Mouse (Mus musculus) testis, adult 2 months (tissue): ENCODE results near the gene Srsf9.

Experiments
- CTCF ChIP-seq: fragments of 200-500 bp; IDR thresholded peaks from 2 replicates; pipeline ENCODE4 v1.5.1; 2012; ENCODE audit warnings: low read depth, mild to moderate bottlenecking, inconsistent platforms, low read length, moderate library complexity; ENCODE audit not compliant: control insufficient read depth, insufficient read depth, insufficient replicate concordance
- POLR2A ChIP-seq: fragments of 200-500 bp; IDR thresholded peaks from 2 replicates; pipeline ENCODE4 v1.6.1; 2012; ENCODE audit warnings: low read depth, mild to moderate bottlenecking, inconsistent platforms, low read length, moderate library complexity; ENCODE audit not compliant: control insufficient read depth

DNA sequence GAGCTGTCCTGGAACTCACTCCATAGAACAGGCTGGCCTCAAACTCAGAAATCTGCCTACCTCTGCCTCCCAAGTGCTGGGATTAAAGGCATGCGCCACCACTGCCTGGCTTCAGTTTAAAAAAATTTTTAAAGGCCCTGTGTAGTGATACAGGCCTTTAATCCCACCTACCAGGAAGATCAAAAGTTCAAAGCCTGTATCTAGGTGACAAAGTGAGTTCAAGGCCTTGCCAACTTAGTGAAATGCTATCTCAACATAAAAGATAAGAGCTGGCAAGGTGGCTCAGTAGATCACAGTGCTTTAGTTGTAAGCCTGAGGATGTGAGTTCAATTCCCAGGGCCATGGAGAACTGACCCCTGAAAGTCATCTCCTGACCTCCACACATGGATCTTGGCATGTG, 48.9 kb upstream of the Srsf9 start:
- TF ChIP-seq CTCF (no peak), POLR2A (no peak)
